Mouse (Mus musculus) gonadal fat pad, adult 2 months (tissue): ENCODE measurements around the gene Arxes2. TPM values are rescaled to one million over a fixed set of nuclear protein-coding genes. Genes with fewer than 3 reads are reported as not detected.
"Not testable (repeated sequence)": the region's sequence is repeated elsewhere in the genome, so short reads cannot be mapped to it uniquely, and the experiment has no call there.

Source experiments
- DNase-seq: peaks from one replicate; pipeline ENCODE4 v3.0.0-alpha.2; 2012; ENCODE audit warnings: low read depth
- polyA plus RNA-seq: library from polyadenylated mRNA; depleted of rRNA; stranded (reverse); fragments of >200 nt; gene quantifications from 2 replicates; pipeline ENCODE4 v1.2.3, GENCODE M21; 2012; rRNA removed

The Arxes2 gene
- polyA plus RNA-seq, 1 experiment, result 33.6 TPM

GRCm38 (mm10) chrX:136032799-136033763 is 39.5 kb downstream of the Arxes2 start, which contains the start of gene Arxes1:
Gene Arxes1 (plus strand): TSS chrX:136033367.
- not testable (repeated sequence) for DNase-seq

- no peak for DNase-seq
Measured at GRCm38 (mm10) chrX:136043726-136044125, 50.1 kb downstream of the Arxes2 start.

Other genes starting within 250 kb of the Arxes2 start
- gene Bhlhb9, start 196.2 kb upstream of the Arxes2 start, polyA plus RNA-seq, result 7.4 and 9.4 TPM in 2 replicates
- 8.6 and 9.0 TPM in 2 replicates for gene Gprasp2, start 154.8 kb upstream of the Arxes2 start, polyA plus RNA-seq
- gene Arxes1, start 39.5 kb downstream of the Arxes2 start, polyA plus RNA-seq, result 7.1 and 8.7 TPM in 2 replicates
- 18.0 and 40.5 TPM in 2 replicates for gene Bex2, start 74.4 kb downstream of the Arxes2 start, polyA plus RNA-seq
- 39.1 and 41.1 TPM in 2 replicates for gene Nxf3, start 91.4 kb downstream of the Arxes2 start, polyA plus RNA-seq
- 9.5 and 16.9 TPM in 2 replicates for gene Bex4, start 145.2 kb downstream of the Arxes2 start, polyA plus RNA-seq
- gene Tceal8, start 178.5 kb downstream of the Arxes2 start, polyA plus RNA-seq, result 19.2 and 29.3 TPM in 2 replicates
- gene Tceal5, start 210.1 kb downstream of the Arxes2 start, polyA plus RNA-seq, result 0.22 and 0.74 TPM in 2 replicates
- gene Tceal7, start 221.0 kb downstream of the Arxes2 start, polyA plus RNA-seq, result not detected in 2 replicates
- gene Bex1, start 221.7 kb downstream of the Arxes2 start, polyA plus RNA-seq, result 3.3 and 7.0 TPM in 2 replicates